Mouse (Mus musculus) ES-E14 (cell line): ENCODE measurements around the gene Plch2. TPM values are rescaled to one million over a fixed set of nuclear protein-coding genes. Genes with fewer than 3 reads are reported as not detected.
A peak's percentile ranks its signal among the peaks of the same experiment; 100 is the strongest.

Experiments used
- DNase-seq: peaks from one replicate; pipeline ENCODE4 v3.0.0-alpha.2; 2013; ENCODE audit warnings: low read depth, low spot score
- H3K27ac ChIP-seq: 2 replicates; pipeline ENCODE4 v1.5.1; 2012; ENCODE audit warnings: low read depth, mild to moderate bottlenecking, low read length, moderate library complexity, mixed read lengths; ENCODE audit not compliant: poor library complexity, insufficient read depth, severe bottlenecking
- H3K36me3 ChIP-seq: 2 replicates; pipeline ENCODE4 v1.6.1; 2012; ENCODE audit warnings: mild to moderate bottlenecking, low read length, moderate library complexity, mixed read lengths; ENCODE audit not compliant: control insufficient read depth, poor library complexity, insufficient read depth, severe bottlenecking
- H3K4me1 ChIP-seq, 2 experiments: fragments of 150-350 bp in 1 of 2; sonication (generic) in 1 of 2; 2 replicates each; pipeline ENCODE4 v1.6.1; 2012; ENCODE audit warnings: low read length in 2 of 2, mild to moderate bottlenecking in 1 of 2, mixed read lengths in 1 of 2; ENCODE audit not compliant: control insufficient read depth in 2 of 2, insufficient read depth in 2 of 2, poor library complexity in 1 of 2
- H3K4me3 ChIP-seq, 2 experiments: fragments of 150-350 bp in 1 of 2; sonication (generic) in 1 of 2; 2 replicates each; pipeline ENCODE4 v1.5.1; 2012; ENCODE audit warnings: low read length in 2 of 2, low read depth in 1 of 2, mild to moderate bottlenecking in 1 of 2, mixed read lengths in 1 of 2; ENCODE audit not compliant: insufficient read depth in 1 of 2, poor library complexity in 1 of 2, severe bottlenecking in 1 of 2
- H3K9ac ChIP-seq: 2 replicates; pipeline ENCODE4 v1.6.1; 2012; ENCODE audit warnings: low read depth, mild to moderate bottlenecking, low read length, mixed read lengths; ENCODE audit not compliant: poor library complexity, insufficient read depth, severe bottlenecking
- H3K9me3 ChIP-seq: fragments of 150-350 bp; sonication (generic); 2 replicates; pipeline ENCODE4 v1.6.1; 2012; ENCODE audit warnings: low read depth, mild to moderate bottlenecking, low read length; ENCODE audit not compliant: control insufficient read depth, insufficient read depth
- CHD2 ChIP-seq: IDR thresholded peaks from 2 replicates; pipeline ENCODE4 v1.6.1; 2014; ENCODE audit warnings: mild to moderate bottlenecking, low read depth, low read length, inconsistent platforms
- HCFC1 ChIP-seq: IDR thresholded peaks from 2 replicates; pipeline ENCODE4 v1.6.1; 2012; ENCODE audit warnings: low read length, inconsistent platforms, borderline replicate concordance; ENCODE audit not compliant: insufficient read depth
- MAFK ChIP-seq: IDR thresholded peaks from 2 replicates; pipeline ENCODE4 v1.6.1; 2014; ENCODE audit warnings: mild to moderate bottlenecking, low read depth, low read length, inconsistent platforms; ENCODE audit not compliant: insufficient read depth
- ZC3H11A ChIP-seq: IDR thresholded peaks from 2 replicates; pipeline ENCODE4 v1.6.1; 2012; ENCODE audit warnings: low read depth, mild to moderate bottlenecking, inconsistent platforms, low read length, borderline replicate concordance
- ZNF384 ChIP-seq: IDR thresholded peaks from 2 replicates; pipeline ENCODE4 v1.6.1; 2012; ENCODE audit warnings: low read depth, low read length, inconsistent platforms
- in situ Hi-C, 2 experiments: fragments of 600-800 bp; cut with MboI; formaldehyde crosslinking; loops; one replicate each; pipeline ENCODE4 v1.15.1; 2025; ENCODE audit warnings: low sequenced_read_pairs in 2 of 2, inconsistent platforms in 1 of 2; ENCODE audit not compliant: unreplicated experiment in 2 of 2
- total RNA-seq: library from RNA; depleted of rRNA; stranded (reverse); fragments of 300-350 nt; gene quantifications from 2 replicates; pipeline ENCODE4 v1.2.3, GENCODE M21; 2012

The Plch2 gene
- total RNA-seq, 1 experiment: 0.94 TPM

GRCm38 (mm10) chr4:154985151-154985777 lies 71.3 kb downstream of the Plch2 start:
- Histone ChIP-seq H3K9ac (no peak overlapping the region), H3K9me3 (no peaks in the 10 kb centered on the region), H3K4me3 (no peak overlapping the region), H3K36me3 (peaks cover 12% of the 10 kb centered on the region), H3K27ac (no peak overlapping the region), H3K4me1 (peaks cover 0 to 17% of the 10 kb centered on the region in 2 experiments; a peak in 2 of 4 replicates)
- in situ Hi-C loops: no loop called here
- no peak for DNase-seq
- TF ChIP-seq ZC3H11A (no peak), HCFC1 (no peak), ZNF384 (no peak), MAFK (no peak), CHD2 (no peak)

GRCm38 (mm10) chr4:154983767-154984166 lies 72.8 kb downstream of the Plch2 start:
- Histone ChIP-seq H3K4me1 (peaks cover 0 to 17% of the 10 kb centered on the region in 2 experiments; a peak in 2 of 4 replicates), H3K27ac (no peak overlapping the region), H3K36me3 (peaks cover 25% of the 10 kb centered on the region), H3K9ac (0 out of 2 replicates have a peak overlapping the region, but pooled peaks have one; percentile 40), H3K4me3 (peak overlapping the region; percentile 44 to 56; a peak in 3 of 4 replicates), H3K9me3 (no peaks in the 10 kb centered on the region)
- DNase-seq: no peak
- in situ Hi-C loops: no loop called here
- TF ChIP-seq ZC3H11A: no peak
- no peak for TF ChIP-seq HCFC1
- TF ChIP-seq MAFK: no peak
- no peak for TF ChIP-seq CHD2
- no peak for TF ChIP-seq ZNF384

GRCm38 (mm10) chr4:154982247-154983120 lies 74.1 kb downstream of the Plch2 start:
- TF ChIP-seq HCFC1 (no peak), CHD2 (no peak), ZNF384 (no peak), MAFK (no peak), ZC3H11A (no peak)
- Histone ChIP-seq H3K36me3 (peaks cover 38% of the 10 kb centered on the region), H3K4me1 (peaks cover 0 to 17% of the 10 kb centered on the region in 2 experiments; a peak in 2 of 4 replicates), H3K27ac (no peak overlapping the region), H3K9ac (no peak overlapping the region), H3K9me3 (no peaks in the 10 kb centered on the region), H3K4me3 (no peak overlapping the region)
- in situ Hi-C loops: no loop called here
- DNase-seq: no peak

GRCm38 (mm10) chr4:154981530-154981929 lies 75.1 kb downstream of the Plch2 start:
- in situ Hi-C loops: no loop called here
- Histone ChIP-seq H3K4me3 (no peak overlapping the region), H3K9me3 (no peaks in the 10 kb centered on the region), H3K9ac (no peak overlapping the region), H3K36me3 (peaks cover 46% of the 10 kb centered on the region), H3K27ac (no peak overlapping the region), H3K4me1 (peaks cover 0 to 17% of the 10 kb centered on the region in 2 experiments; a peak in 2 of 4 replicates)
- TF ChIP-seq CHD2 (no peak), ZC3H11A (no peak), HCFC1 (no peak), MAFK (0 out of 2 replicates have a peak, but pooled peaks have one; percentile 17)
- no peak for DNase-seq
